Mouse (Mus musculus): ENCODE results near the gene Syne2.
"Not testable (repeated sequence)": the region's sequence is repeated elsewhere in the genome, so short reads cannot be mapped to it uniquely, and the experiment has no call there.

The Syne2 gene

GRCm38 (mm10) chr12:76095117-76096035 is 277.4 kb downstream of the Syne2 start:
- DNase-seq (ENCODE audit: low spot score in 2 of 2), result no peak

GRCm38 (mm10) chr12:76102621-76103020 is 284.7 kb downstream of the Syne2 start:
- DNase-seq (ENCODE audit: low spot score in 2 of 2), result no peak

GRCm38 (mm10) chr12:76104596-76105351 is 286.8 kb downstream of the Syne2 start:
- no peak for DNase-seq (ENCODE audit: low spot score in 2 of 2)

- DNase-seq (ENCODE audit: low spot score in 2 of 2), result no peak
Observed at GRCm38 (mm10) chr12:76109646-76110405, 291.9 kb downstream of the Syne2 start.

GRCm38 (mm10) chr12:76111046-76111445 is 293.1 kb downstream of the Syne2 start:
- DNase-seq (ENCODE audit: low spot score in 2 of 2), result no peak

GRCm38 (mm10) chr12:76116577-76116976 is 298.6 kb downstream of the Syne2 start:
- no peak for DNase-seq (ENCODE audit: low spot score in 2 of 2)

- DNase-seq (ENCODE audit: low spot score in 2 of 2), result no peak
Observed at GRCm38 (mm10) chr12:76117632-76118153, 299.8 kb downstream of the Syne2 start.

GRCm38 (mm10) chr12:76123223-76123622 is 305.3 kb downstream of the Syne2 start:
- no peak for DNase-seq (ENCODE audit: low spot score in 2 of 2)

- no peak for DNase-seq (ENCODE audit: low spot score in 2 of 2)
Observed at GRCm38 (mm10) chr12:76128306-76128705, 310.4 kb downstream of the Syne2 start.

GRCm38 (mm10) chr12:76128831-76129230 is 310.9 kb downstream of the Syne2 start:
- no peak for DNase-seq (ENCODE audit: low spot score in 2 of 2)

- DNase-seq (ENCODE audit: low spot score in 2 of 2), result no peak
Observed at GRCm38 (mm10) chr12:76130281-76130680, 312.3 kb downstream of the Syne2 start.

- no peak for DNase-seq (ENCODE audit: low spot score in 2 of 2)
Observed at GRCm38 (mm10) chr12:76130891-76131290, 313.0 kb downstream of the Syne2 start.

GRCm38 (mm10) chr12:76132591-76132990 is 314.7 kb downstream of the Syne2 start:
- no peak for DNase-seq (ENCODE audit: low spot score in 2 of 2)

GRCm38 (mm10) chr12:76133081-76133480 is 315.1 kb downstream of the Syne2 start:
- DNase-seq (ENCODE audit: low spot score in 2 of 2), result not testable (repeated sequence)

GRCm38 (mm10) chr12:76136701-76137100 is 318.8 kb downstream of the Syne2 start:
- no peak for DNase-seq (ENCODE audit: low spot score in 2 of 2)

- not testable (repeated sequence) for DNase-seq (ENCODE audit: low spot score in 2 of 2)
Observed at GRCm38 (mm10) chr12:76152389-76152788, 334.5 kb downstream of the Syne2 start.
